ENCODE assay signal across 27 mouse cellular contexts in the genomic region with DNA sequence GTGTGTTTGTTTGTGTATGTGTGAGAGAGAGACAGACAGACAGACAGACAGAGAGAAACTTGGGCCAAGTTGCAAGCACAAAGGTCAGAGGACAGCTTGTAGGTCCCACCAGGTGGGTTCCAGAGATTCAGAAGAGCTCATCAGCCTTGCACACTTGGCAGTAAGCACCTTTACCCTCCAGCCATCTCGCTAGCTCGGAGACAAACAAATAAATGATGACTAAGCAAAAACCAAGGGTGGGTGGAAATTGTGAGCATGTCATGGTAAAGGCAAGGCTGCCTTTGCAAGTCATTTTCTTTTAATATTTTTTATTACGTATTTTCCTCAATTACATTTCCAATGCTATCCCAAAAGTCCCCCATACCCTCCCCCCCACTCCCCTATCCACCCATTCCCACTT. TPM values are rescaled to one million over a fixed set of nuclear protein-coding genes. Genes with fewer than 3 reads are reported as not detected.
DNase-seq lines count a peak whose midpoint lies in the region; TF ChIP-seq lines count a peak whose summit lies in the region.
"Had no signal": no experiment of that assay in that cellular context is flagged by ENCODE, and none has a peak within 500 bp of the region (broad histone marks: within the 10 kb centered on the region; RNA-seq: fewer than 3 reads in every experiment).

No protein-coding gene starts in this region.

- H3K36me3 ChIP-seq in CH12.LX (replicated peaks in 1 of 2; ENCODE audit: control insufficient read depth in 1 of 2, insufficient read depth in 1 of 2, low read length in 1 of 2) (no peaks in the 10 kb centered on the region), ES-E14 (ENCODE audit: control insufficient read depth, insufficient read depth, low read length, poor library complexity, severe bottlenecking) (no peaks in the 10 kb centered on the region), MEL (ENCODE audit: control insufficient read depth in 1 of 2, insufficient read depth in 2 of 2, low read length in 2 of 2) (no peaks in the 10 kb centered on the region)
- H3K36me3 ChIP-seq: G1E had no signal

- DNase-seq in CH12.LX (ENCODE audit: extremely low read depth) (no peak), ES-E14 (ENCODE audit: low read depth, low spot score) (no peak), MEL (ENCODE audit: low read depth, low spot score) (no peak)
- DNase-seq in frontal cortex, postnatal 14 days (ENCODE audit: low spot score in 2 of 2): no peak
- no peak for DNase-seq in adrenal gland, postnatal 4 days (ENCODE audit: low spot score in 2 of 2)
- DNase-seq in gastrocnemius, postnatal 25 days: no peak
- DNase-seq: adrenal gland, adult 2 months; adrenal gland, adult 8-10 months; adrenal gland, postnatal 10 days; adrenal gland, postnatal 14 days; adrenal gland, postnatal 25 days; adrenal gland, postnatal 36 days; B cell, adult 2 months; cerebellum, adult 11 months; cerebellum, adult 11-12 months; cerebellum, adult 18-20 months; cerebellum, adult 2 months; cerebellum, adult 8-10 months; cerebellum, adult 9-10 months; cerebellum, adult 9-11 months had no signal

- H3K27me3 ChIP-seq in CH12.LX (replicated peaks) (no peaks in the 10 kb centered on the region), MEL (ENCODE audit: control insufficient read depth in 1 of 2, insufficient read depth in 2 of 2, low read length in 2 of 2) (no peaks in the 10 kb centered on the region)

- no peak overlapping the region for H3K9ac ChIP-seq in CH12.LX (ENCODE audit: insufficient read depth, low read depth)
- no peak overlapping the region for H3K9ac ChIP-seq in ES-E14 (ENCODE audit: insufficient read depth, low read depth, low read length, poor library complexity, severe bottlenecking)
- no peak overlapping the region for H3K9ac ChIP-seq in MEL (ENCODE audit: control insufficient read depth, low read depth, low read length, poor library complexity, severe bottlenecking)

- in situ Hi-C loops in CH12.LX (cut with MboI; ENCODE audit: low pct_ligation_motif_present, low pct_unique_long_range_greater_than_20kb, low sequenced_read_pairs): no loop called here
- in situ Hi-C loops in ES-E14 (cut with MboI; ENCODE audit: low sequenced_read_pairs in 2 of 2, unreplicated experiment in 2 of 2): no loop called here

- no peaks in the 10 kb centered on the region for H3K9me3 ChIP-seq in CH12.LX (replicated peaks; ENCODE audit: low read length)
- H3K9me3 ChIP-seq in ES-E14 (ENCODE audit: control insufficient read depth, insufficient read depth, low read depth, low read length): no peaks in the 10 kb centered on the region
- no peaks in the 10 kb centered on the region for H3K9me3 ChIP-seq in MEL (replicated peaks; ENCODE audit: insufficient read depth, low read length)
- H3K9me3 ChIP-seq: G1E had no signal

- TF ChIP-seq RAD21 in CH12.LX (IDR thresholded peaks at IDR 0.05; ENCODE audit: low read depth, low read length): no peak
- TF ChIP-seq RAD21 in MEL (IDR thresholded peaks at IDR 0.05; ENCODE audit: low read depth, low read length): no peak

- no peak for TF ChIP-seq EP300 in CH12.LX (IDR thresholded peaks at IDR 0.05; ENCODE audit: low read length)
- TF ChIP-seq EP300 in MEL (IDR thresholded peaks at IDR 0.05; ENCODE audit: low read depth in 1 of 2, low read length in 2 of 2): no peak

- no peak for TF ChIP-seq POLR2A in CH12.LX (IDR thresholded peaks at IDR 0.05; ENCODE audit: low read depth, low read length)
- no peak for TF ChIP-seq POLR2A in MEL (IDR thresholded peaks at IDR 0.05; ENCODE audit: control insufficient read depth in 1 of 2, insufficient read depth in 1 of 2, low read depth in 1 of 2, low read length in 2 of 2, poor library complexity in 1 of 2)

- H3K4me2 ChIP-seq in CH12.LX (ENCODE audit: insufficient read depth, low read depth, poor library complexity, severe bottlenecking): no peak overlapping the region

- H3K27ac ChIP-seq in CH12.LX (ENCODE audit: insufficient read depth, low read depth): no peak overlapping the region
- H3K27ac ChIP-seq in ES-E14 (ENCODE audit: insufficient read depth, low read depth, low read length, poor library complexity, severe bottlenecking): no peak overlapping the region
- no peak overlapping the region for H3K27ac ChIP-seq in MEL (ENCODE audit: control insufficient read depth, low read depth, low read length)

- dilution Hi-C loops in CH12.LX (cut with MboI; ENCODE audit: extremely low pct_ligation_motif_present, extremely low pct_unique_long_range_greater_than_20kb, low sequenced_read_pairs): no loop called here

- TF ChIP-seq CTCF in CH12.LX (conservative IDR thresholded peaks at IDR 0.05 in 1 of 2, IDR thresholded peaks at IDR 0.05 in 1 of 2; ENCODE audit: low read depth in 2 of 2, low read length in 2 of 2) (no peak), MEL (IDR thresholded peaks at IDR 0.05 in 2 of 3, conservative IDR thresholded peaks at IDR 0.05 in 1 of 3; ENCODE audit: control insufficient read depth in 1 of 3, insufficient read depth in 1 of 3, low read depth in 2 of 3, low read length in 3 of 3, poor library complexity in 1 of 3, severe bottlenecking in 1 of 3) (no peak)

- H3K4me1 ChIP-seq in CH12.LX (ENCODE audit: control insufficient read depth in 1 of 2, insufficient read depth in 2 of 2) (no peaks in the 10 kb centered on the region), ES-E14 (ENCODE audit: control insufficient read depth in 2 of 2, insufficient read depth in 2 of 2, low read length in 2 of 2, poor library complexity in 1 of 2) (no peaks in the 10 kb centered on the region), MEL (ENCODE audit: control insufficient read depth in 1 of 2, insufficient read depth in 2 of 2, low read length in 2 of 2) (no peaks in the 10 kb centered on the region)

- H3K4me3 ChIP-seq in CH12.LX (replicated peaks in 1 of 3; ENCODE audit: low read depth in 2 of 3, low read length in 2 of 3, poor library complexity in 1 of 3) (no peak overlapping the region), ES-E14 (ENCODE audit: insufficient read depth in 1 of 2, low read depth in 1 of 2, low read length in 2 of 2, poor library complexity in 1 of 2, severe bottlenecking in 1 of 2) (no peak overlapping the region), MEL (ENCODE audit: control insufficient read depth in 1 of 2, insufficient read depth in 1 of 2, low read depth in 2 of 2, low read length in 2 of 2) (no peak overlapping the region)

- H3K79me2 ChIP-seq in CH12.LX (replicated peaks; ENCODE audit: control insufficient read depth, extremely low read depth, insufficient read depth, poor library complexity, severe bottlenecking) (no peaks in the 10 kb centered on the region), MEL (ENCODE audit: control insufficient read depth, insufficient read depth, low read length, poor library complexity) (no peaks in the 10 kb centered on the region)

TF ChIP-seq in CH12.LX, 34 proteins besides CTCF, POLR2A, EP300 and RAD21 (continues in another document):
- no peak for TF ChIP-seq SIN3A (IDR thresholded peaks at IDR 0.05; ENCODE audit: low read length)
- no peak for TF ChIP-seq ZNF384 (IDR thresholded peaks at IDR 0.05; ENCODE audit: low read depth, low read length)
- no peak for TF ChIP-seq ZMIZ1 (IDR thresholded peaks at IDR 0.05; ENCODE audit: low read depth, low read length)

TF ChIP-seq in ES-E14, 5 proteins besides CTCF, POLR2A, EP300 and RAD21:
- TF ChIP-seq MAFK (IDR thresholded peaks at IDR 0.05; ENCODE audit: insufficient read depth, low read depth, low read length) (peak; percentile 83), ZC3H11A (IDR thresholded peaks at IDR 0.05; ENCODE audit: borderline replicate concordance, low read depth, low read length) (no peak)

TF ChIP-seq in MEL, 35 proteins besides CTCF, POLR2A, EP300 and RAD21:
- TF ChIP-seq CHD2 (IDR thresholded peaks at IDR 0.05; ENCODE audit: low read length) (no peak), MAFK (IDR thresholded peaks at IDR 0.05; ENCODE audit: borderline replicate concordance, low read depth, low read length) (peak; percentile 38; the same call in 1 of the 2 replicates)
TF ChIP-seq in MEL: peak in this region for 1.

RNA-seq across cellular contexts. Expression of gene Gm648, which starts 4.2 kb away (rescaled TPM):
- not detected in 2 replicates for total RNA-seq in CH12.LX (2012; rRNA removed)
- not detected in 2 replicates for total RNA-seq in CH12.LX (2014; rRNA removed)
- not detected in 2 replicates for polyA plus RNA-seq in CH12.LX (2012; ENCODE audit: insufficient read length, low read depth)
- total RNA-seq in ES-E14 (2012; rRNA removed): 0.54 TPM in 1 of 2 replicates, not detected in the other
- total RNA-seq in MEL (2012; rRNA removed): not detected in 2 replicates
- under 1 TPM in 1 of 2 experiments, not detected in 1; 0.08 TPM for polyA plus RNA-seq in MEL (2012; ENCODE audit: insufficient read depth in 1 of 2, insufficient read length in 2 of 2, low read depth in 1 of 2, low replicate concordance in 2 of 2, missing spikeins in 1 of 2)
- total RNA-seq in adrenal gland, postnatal 4 days (2021): under 1 TPM in 1 of 2 experiments, not detected in 1; 0.28 TPM
- total RNA-seq in gastrocnemius, postnatal 25 days (2021): not detected
- total RNA-seq: adrenal gland, adult 18-20 months; adrenal gland, adult 2 months; adrenal gland, adult 8-10 months; adrenal gland, postnatal 10 days; adrenal gland, postnatal 14 days; adrenal gland, postnatal 25 days; adrenal gland, postnatal 36 days; G1E had no signal
- polyA plus RNA-seq: activated CD4-positive, CD25-positive, alpha-beta regulatory T cell, adult 4 months; adrenal gland, adult 2 months; CD4-positive, CD25-positive, alpha-beta regulatory T cell, adult 4 months; cerebellum, adult 2 months; G1E; Patski had no signal

RNA-seq across cellular contexts. Expression of gene Gm10477, which starts 29.0 kb away (rescaled TPM):
- not detected in 2 replicates for total RNA-seq in CH12.LX (2012; rRNA removed)
- not detected in 2 replicates for total RNA-seq in CH12.LX (2014; rRNA removed)
- polyA plus RNA-seq in CH12.LX (2012; ENCODE audit: insufficient read length, low read depth): not detected in 2 replicates
- not detected in 2 replicates for total RNA-seq in ES-E14 (2012; rRNA removed)
- not detected in 2 replicates for total RNA-seq in MEL (2012; rRNA removed)
- not detected for polyA plus RNA-seq in MEL (2012; ENCODE audit: insufficient read depth in 1 of 2, insufficient read length in 2 of 2, low read depth in 1 of 2, low replicate concordance in 2 of 2, missing spikeins in 1 of 2)
- total RNA-seq in adrenal gland, postnatal 4 days (2021): not detected
- not detected for total RNA-seq in gastrocnemius, postnatal 25 days (2021)
- total RNA-seq: adrenal gland, adult 18-20 months; adrenal gland, adult 2 months; adrenal gland, adult 8-10 months; adrenal gland, postnatal 10 days; adrenal gland, postnatal 14 days; adrenal gland, postnatal 25 days; adrenal gland, postnatal 36 days; G1E had no signal
- polyA plus RNA-seq: activated CD4-positive, CD25-positive, alpha-beta regulatory T cell, adult 4 months; adrenal gland, adult 2 months; brain, embryonic 14.5 days; C2C12; CD4-positive, CD25-positive, alpha-beta regulatory T cell, adult 4 months; cerebellum, adult 2 months; G1E; Patski had no signal

RNA-seq across cellular contexts. Expression of gene Mmgt1, which starts 44.3 kb away (rescaled TPM):
- total RNA-seq in CH12.LX (2012; rRNA removed): 15.8 and 19.3 TPM in 2 replicates
- total RNA-seq in CH12.LX (2014; rRNA removed): 37.8 and 40.7 TPM in 2 replicates
- polyA plus RNA-seq in CH12.LX (2012; ENCODE audit: insufficient read length, low read depth): 16.5 and 17.0 TPM in 2 replicates
- total RNA-seq in ES-E14 (2012; rRNA removed): 23.0 and 28.1 TPM in 2 replicates
- total RNA-seq in MEL (2012; rRNA removed): 18.1 and 22.6 TPM in 2 replicates
- 10 to 100 TPM; 16.9 to 45.6 TPM for polyA plus RNA-seq in MEL (2012; ENCODE audit: insufficient read depth in 1 of 2, insufficient read length in 2 of 2, low read depth in 1 of 2, low replicate concordance in 2 of 2, missing spikeins in 1 of 2)
- total RNA-seq in adrenal gland, postnatal 4 days (2021): 10 to 100 TPM; 23.4 to 23.6 TPM
- total RNA-seq in gastrocnemius, postnatal 25 days (2021): 10 to 100 TPM; 22.2 to 24.3 TPM

RNA-seq across cellular contexts. Expression of gene Slc9a6, which starts 56.0 kb away (rescaled TPM):
- 6.9 and 7.6 TPM in 2 replicates for total RNA-seq in CH12.LX (2012; rRNA removed)
- 5.2 and 5.9 TPM in 2 replicates for total RNA-seq in CH12.LX (2014; rRNA removed)
- polyA plus RNA-seq in CH12.LX (2012; ENCODE audit: insufficient read length, low read depth): 5.3 and 7.3 TPM in 2 replicates
- total RNA-seq in ES-E14 (2012; rRNA removed): 16.5 and 16.7 TPM in 2 replicates
- total RNA-seq in MEL (2012; rRNA removed): 11.4 and 11.5 TPM in 2 replicates
- polyA plus RNA-seq in MEL (2012; ENCODE audit: insufficient read depth in 1 of 2, insufficient read length in 2 of 2, low read depth in 1 of 2, low replicate concordance in 2 of 2, missing spikeins in 1 of 2): 10 to 100 TPM in 1 of 2 experiments, not detected in 1; 12.6 TPM
- total RNA-seq in adrenal gland, postnatal 4 days (2021): 10 to 100 TPM; 20.5 to 25.2 TPM
- 10 to 100 TPM; 23.4 to 25.3 TPM for total RNA-seq in gastrocnemius, postnatal 25 days (2021)

Comparison
In these comparisons a context has a peak if more than half of its experiments do, and no peak if none do; other contexts are left out.
1. Of the 35 proteins assayed by ChIP-seq in both MEL and CH12.LX: peak only in MEL: none; only in CH12.LX: none; in both: MAFK; in neither: 34.